Mouse (Mus musculus): ENCODE results near the gene Birc2. TPM values are rescaled to one million over a fixed set of nuclear protein-coding genes. Genes with fewer than 3 reads are reported as not detected.
A peak's percentile ranks its signal among the peaks of the same experiment; 100 is the strongest.

Birc2 gene
- total RNA-seq (2021): 10 to 100 TPM; 22.0 to 28.2 TPM
- polyA plus RNA-seq (2012; rRNA removed): 12.9 and 20.7 TPM in 2 replicates
- long read RNA-seq, transcript Birc2-204 (8 exons, 3,331 nt): major isoform, 21 of 36 reads
- long read RNA-seq, partial matches to known transcripts: 12 of 36 reads
- long read RNA-seq, other reads (novel, unspliced or antisense): 3 of 36 reads

GRCm38 (mm10) chr9:7836905-7837805 is at the start of gene Birc2:
Gene Birc2, minus strand, starts transcription at chr9:7837064.
- peak; percentile 97 for TF ChIP-seq POLR2A (IDR thresholded peaks at IDR 0.05; ENCODE audit: insufficient read depth, low read depth, low read length)
- peak; percentile 68; the same call in 1 of the 2 replicates for TF ChIP-seq EP300 (IDR thresholded peaks at IDR 0.05; ENCODE audit: insufficient read depth, low read depth, low read length)
- no peak for TF ChIP-seq CTCF (IDR thresholded peaks at IDR 0.05)
- Histone ChIP-seq H3K4me1 (ENCODE audit: control insufficient read depth, insufficient read depth, low read length) (peaks cover 10% of the 10 kb centered on the region), H3K79me2 (replicated peaks; ENCODE audit: control insufficient read depth, insufficient read depth, low read length) (no peaks in the 10 kb centered on the region), H3K27ac (peak within 1 kb of the TSS; percentile 99), H3K27me3 (ENCODE audit: control insufficient read depth, insufficient read depth, low read length) (no peaks in the 10 kb centered on the region), H3K4me3 (peak within 1 kb of the TSS; percentile 72), H3K36me3 (ENCODE audit: control insufficient read depth, insufficient read depth, low read length) (peaks cover 31% of the 10 kb centered on the region), H3K9ac (ENCODE audit: low read depth, low read length) (peak within 1 kb of the TSS; percentile 90)
- peak; percentile 96 to 97 for DNase-seq
- WGBS: under 1% methylated on average over 68 of the region's 68 CpGs
- intact Hi-C loops (cut with DNase I): loop anchor here (1.0 to 10.0 kb wide), 3 partner anchors 36 to 168 kb away; partner anchors contain the start of genes Birc3, Tmem123 and Yap1

- H3K27me3 ChIP-seq (ENCODE audit: control insufficient read depth, insufficient read depth, low read length): no peaks in the 10 kb centered on the region
- H3K27ac ChIP-seq: no peak overlapping the region
- TF ChIP-seq EP300 (IDR thresholded peaks at IDR 0.05; ENCODE audit: insufficient read depth, low read depth, low read length) (no peak), CTCF (IDR thresholded peaks at IDR 0.05) (no peak), POLR2A (IDR thresholded peaks at IDR 0.05; ENCODE audit: insufficient read depth, low read depth, low read length) (no peak)
- no peak overlapping the region for H3K9ac ChIP-seq (ENCODE audit: low read depth, low read length)
- H3K4me3 ChIP-seq: no peak overlapping the region
- no peaks in the 10 kb centered on the region for H3K79me2 ChIP-seq (replicated peaks; ENCODE audit: control insufficient read depth, insufficient read depth, low read length)
- H3K36me3 ChIP-seq (ENCODE audit: control insufficient read depth, insufficient read depth, low read length): no peaks in the 10 kb centered on the region
- no peak for DNase-seq
- WGBS: 96% methylated on average over 3 of the region's 3 CpGs
- intact Hi-C loops (cut with DNase I): no loop called here
- no peaks in the 10 kb centered on the region for H3K4me1 ChIP-seq (ENCODE audit: control insufficient read depth, insufficient read depth, low read length)
Observed at GRCm38 (mm10) chr9:7884346-7884745, 47.5 kb upstream of the Birc2 start.

GRCm38 (mm10) chr9:7882304-7882865 is 45.5 kb upstream of the Birc2 start:
- H3K36me3 ChIP-seq (ENCODE audit: control insufficient read depth, insufficient read depth, low read length): no peaks in the 10 kb centered on the region
- no peaks in the 10 kb centered on the region for H3K27me3 ChIP-seq (ENCODE audit: control insufficient read depth, insufficient read depth, low read length)
- no peak overlapping the region for H3K9ac ChIP-seq (ENCODE audit: low read depth, low read length)
- H3K4me1 ChIP-seq (ENCODE audit: control insufficient read depth, insufficient read depth, low read length): no peaks in the 10 kb centered on the region
- H3K4me3 ChIP-seq: no peak overlapping the region
- DNase-seq: no peak
- intact Hi-C loops (cut with DNase I): no loop called here
- no peaks in the 10 kb centered on the region for H3K79me2 ChIP-seq (replicated peaks; ENCODE audit: control insufficient read depth, insufficient read depth, low read length)
- no peak overlapping the region for H3K27ac ChIP-seq
- no peak for TF ChIP-seq POLR2A (IDR thresholded peaks at IDR 0.05; ENCODE audit: insufficient read depth, low read depth, low read length)
- no peak for TF ChIP-seq EP300 (IDR thresholded peaks at IDR 0.05; ENCODE audit: insufficient read depth, low read depth, low read length)
- WGBS: 100% methylated on average over 1 of the region's 1 CpGs

GRCm38 (mm10) chr9:7873511-7874211 is 36.8 kb upstream of the Birc2 start:
- intact Hi-C loops (cut with DNase I): loop anchor here (2.0 kb wide), 1 partner anchor 37 kb away; the partner anchor contains the start of gene Birc2

GRCm38 (mm10) chr9:7872775-7873439 is 36.0 kb upstream of the Birc2 start, which contains the start of gene Birc3:
Gene Birc3, minus strand, starts transcription at chr9:7873186.
- intact Hi-C loops (cut with DNase I): loop anchor here (2.0 kb wide), 1 partner anchor 36 kb away; the partner anchor contains the start of gene Birc2
- H3K4me1 ChIP-seq (ENCODE audit: control insufficient read depth, insufficient read depth, low read length): peaks cover 6% of the 10 kb centered on the region
- WGBS: 1% methylated on average over 26 of the region's 26 CpGs

More at GRCm38 (mm10) chr9:7873511-7874211, 36.8 kb upstream of the Birc2 start:
- peak; percentile 4 to 33 for DNase-seq
- H3K79me2 ChIP-seq (replicated peaks; ENCODE audit: control insufficient read depth, insufficient read depth, low read length): no peaks in the 10 kb centered on the region; the same call in 1 of the 2 replicates
- peak; percentile 44 for TF ChIP-seq CTCF (IDR thresholded peaks at IDR 0.05)
- no peak for TF ChIP-seq POLR2A (IDR thresholded peaks at IDR 0.05; ENCODE audit: insufficient read depth, low read depth, low read length)
- peak overlapping the region; percentile 86 for H3K27ac ChIP-seq
- H3K27me3 ChIP-seq (ENCODE audit: control insufficient read depth, insufficient read depth, low read length): no peaks in the 10 kb centered on the region
- no peaks in the 10 kb centered on the region; the same call in 1 of the 2 replicates for H3K36me3 ChIP-seq (ENCODE audit: control insufficient read depth, insufficient read depth, low read length)
- 88% methylated on average over 8 of the region's 8 CpGs for WGBS
- H3K9ac ChIP-seq (ENCODE audit: low read depth, low read length): peak overlapping the region; percentile 4; the same call in 1 of the 2 replicates
- peaks cover 6% of the 10 kb centered on the region for H3K4me1 ChIP-seq (ENCODE audit: control insufficient read depth, insufficient read depth, low read length)
- peak overlapping the region; percentile 75 for H3K4me3 ChIP-seq

More at GRCm38 (mm10) chr9:7872775-7873439, 36.0 kb upstream of the Birc2 start, which contains the start of gene Birc3:
- peak within 1 kb of the TSS; percentile 82 for H3K9ac ChIP-seq (ENCODE audit: low read depth, low read length)
- DNase-seq: peak; percentile 85 to 89
- no peaks in the 10 kb centered on the region for H3K27me3 ChIP-seq (ENCODE audit: control insufficient read depth, insufficient read depth, low read length)
- peak within 1 kb of the TSS; percentile 86 for H3K27ac ChIP-seq
- no peaks in the 10 kb centered on the region; the same call in 1 of the 2 replicates for H3K79me2 ChIP-seq (replicated peaks; ENCODE audit: control insufficient read depth, insufficient read depth, low read length)
- peak within 1 kb of the TSS; percentile 75 for H3K4me3 ChIP-seq
- TF ChIP-seq EP300 (IDR thresholded peaks at IDR 0.05; ENCODE audit: insufficient read depth, low read depth, low read length) (0 out of 2 replicates have a peak, but pooled peaks have one; percentile 21), CTCF (IDR thresholded peaks at IDR 0.05) (no peak), POLR2A (IDR thresholded peaks at IDR 0.05; ENCODE audit: insufficient read depth, low read depth, low read length) (peak; percentile 55; the same call in 1 of the 2 replicates)
- no peaks in the 10 kb centered on the region; the same call in 1 of the 2 replicates for H3K36me3 ChIP-seq (ENCODE audit: control insufficient read depth, insufficient read depth, low read length)

Data from heart, adult 2 months (tissue).